Mouse (Mus musculus): ENCODE data around the gene Stpg4.

Gene Stpg4

GRCm38 (mm10) chr17:87377536-87377935, 50.0 kb downstream of the Stpg4 start:
- no peak for DNase-seq

DNA sequence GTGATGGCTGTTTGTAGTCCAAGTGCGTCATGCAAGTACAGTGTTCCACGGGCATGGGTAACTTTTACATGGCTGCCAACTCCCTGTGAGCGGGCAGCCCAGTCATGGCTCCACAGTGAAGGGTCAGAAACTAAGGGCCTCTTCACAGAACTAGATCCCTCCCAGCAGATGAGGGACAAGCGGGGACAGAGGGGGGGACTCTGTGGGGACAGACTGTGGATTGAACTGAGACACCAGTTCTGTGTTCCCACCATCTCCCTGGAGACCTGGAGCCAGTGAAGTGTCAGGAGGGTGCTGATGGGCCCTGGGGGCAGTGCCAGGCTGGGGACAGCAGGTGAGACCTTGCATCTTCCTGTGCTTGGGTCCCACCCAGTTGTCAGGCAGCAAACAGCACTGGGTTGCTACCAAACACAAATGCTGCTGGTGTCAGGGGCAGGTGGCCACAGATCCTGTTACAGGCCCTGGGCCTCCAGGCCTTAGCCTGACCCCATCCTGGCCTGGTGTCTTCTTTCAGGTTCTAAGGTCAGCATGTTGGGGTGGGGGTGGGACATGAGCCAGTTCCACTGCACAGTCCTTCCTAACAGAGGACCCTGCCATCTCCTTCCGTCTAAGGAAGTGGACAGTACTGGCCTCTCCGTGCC, 50.6 kb downstream of the Stpg4 start:
- DNase-seq, result no peak

- no peak for DNase-seq
Observed at GRCm38 (mm10) chr17:87375941-87376511, 51.5 kb downstream of the Stpg4 start.

GRCm38 (mm10) chr17:87373327-87373726, 54.2 kb downstream of the Stpg4 start:
- no peak for DNase-seq

DNA sequence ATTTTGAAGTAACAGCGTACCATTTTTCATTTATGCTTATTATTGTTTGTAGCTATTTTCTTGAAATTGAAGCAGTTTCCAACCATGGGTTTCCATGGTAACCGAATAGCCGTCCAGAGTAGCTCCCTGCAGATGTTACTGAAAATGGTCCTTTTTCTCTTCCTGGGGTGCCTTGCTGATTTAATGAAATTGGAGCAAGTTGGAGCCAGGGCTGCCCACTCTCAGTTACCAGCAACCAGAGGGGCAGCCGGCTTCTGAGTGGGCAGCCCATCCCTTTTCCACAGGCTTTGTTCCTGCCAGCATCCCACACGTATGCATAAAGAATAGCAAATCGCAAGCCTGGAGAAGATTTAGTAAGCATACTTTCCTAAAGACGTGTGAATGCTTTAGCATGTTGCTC, 55.4 kb downstream of the Stpg4 start:
- no peak for DNase-seq

DNA sequence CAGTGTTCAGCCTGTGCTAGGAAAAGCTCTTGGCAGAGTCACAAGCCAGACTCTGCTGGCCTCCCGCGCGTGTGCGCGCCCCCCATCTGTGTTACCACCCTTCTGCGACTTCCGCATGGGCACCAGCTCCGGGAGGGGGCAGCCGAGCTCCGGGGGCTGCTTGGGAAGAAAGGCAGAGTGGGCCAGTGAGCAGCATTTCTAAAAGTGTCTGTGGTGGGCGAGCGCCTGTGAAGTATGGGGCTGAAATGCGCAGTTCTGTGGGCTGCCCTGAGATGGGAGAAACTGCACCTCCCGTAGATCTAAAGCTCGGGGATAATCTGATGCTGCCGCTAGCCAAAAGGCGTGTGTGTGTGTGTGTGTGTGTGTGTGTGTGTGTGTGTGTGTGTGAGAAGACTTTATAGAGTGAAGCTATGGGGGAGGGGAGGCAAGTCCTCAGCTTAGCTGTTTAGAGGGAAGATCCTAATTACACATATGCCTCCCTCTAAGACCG, 58.2 kb downstream of the Stpg4 start:
- no peak for DNase-seq

DNA sequence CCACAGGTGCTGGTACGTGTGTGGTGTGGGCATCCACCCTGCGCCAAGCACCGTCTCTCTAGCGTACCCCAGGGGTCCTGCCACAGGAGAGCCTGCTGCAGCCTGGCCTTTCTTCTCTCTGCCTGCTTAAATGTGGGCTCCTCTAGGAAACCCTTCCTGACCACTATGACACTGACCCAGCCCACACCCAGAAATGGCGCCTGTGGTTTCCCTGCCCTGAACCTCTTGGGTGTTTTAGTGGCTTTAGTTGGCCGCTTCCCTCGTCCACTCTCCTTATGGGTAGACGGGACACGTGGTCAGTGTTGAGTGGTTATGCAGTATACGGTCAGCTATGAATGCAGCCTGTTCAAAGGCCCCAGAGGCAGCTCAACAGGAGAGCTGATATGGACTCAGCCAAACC, 59.1 kb downstream of the Stpg4 start:
- no peak for DNase-seq

DNA sequence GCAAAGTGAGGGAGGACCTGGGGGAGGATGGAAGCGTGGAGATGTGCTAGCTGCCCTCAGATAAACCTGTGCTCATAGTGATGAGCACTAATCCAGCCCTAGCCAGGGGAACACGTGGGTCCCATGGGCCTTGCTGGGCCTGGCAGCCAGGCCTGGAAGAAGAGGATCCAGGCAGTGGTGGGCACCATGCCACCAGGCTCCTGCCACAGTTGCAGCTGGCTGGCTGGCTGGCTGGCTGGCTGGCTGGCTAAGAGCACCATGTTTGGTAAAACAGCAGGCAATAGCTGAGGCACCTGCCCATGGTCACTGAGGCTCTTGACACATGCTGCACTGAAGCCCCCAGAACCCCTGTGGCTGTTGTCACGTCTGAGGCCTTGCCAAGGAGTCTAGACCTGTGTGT, 59.9 kb downstream of the Stpg4 start:
- no peak for DNase-seq

- DNase-seq, result no peak
Observed at GRCm38 (mm10) chr17:87367228-87367627, 60.3 kb downstream of the Stpg4 start.

- DNase-seq, result no peak
Observed at GRCm38 (mm10) chr17:87366520-87366919, 61.0 kb downstream of the Stpg4 start.

GRCm38 (mm10) chr17:87365268-87365667, 62.3 kb downstream of the Stpg4 start:
- DNase-seq, result no peak

DNA sequence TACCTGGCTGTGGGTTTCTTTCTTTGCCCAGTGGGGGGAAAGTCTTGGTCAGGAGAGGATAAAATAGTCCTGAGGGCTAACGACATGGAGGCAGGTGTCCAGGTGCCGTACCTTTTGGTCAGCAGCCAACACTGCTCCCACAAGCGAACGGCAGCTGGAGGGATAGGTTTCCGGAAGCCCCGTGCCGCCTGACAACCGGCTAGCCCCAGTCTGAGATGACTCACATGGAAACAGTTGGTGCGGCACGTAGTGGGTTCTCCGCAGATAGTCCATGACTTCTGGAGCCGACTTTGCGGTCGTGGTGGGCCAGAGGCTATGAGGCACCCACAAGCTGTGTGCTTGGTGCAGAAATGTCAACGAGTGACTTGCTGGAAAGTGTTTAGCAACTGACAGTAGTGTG, 63.4 kb downstream of the Stpg4 start:
- DNase-seq, result no peak

- DNase-seq, result peak; percentile 56
Observed at GRCm38 (mm10) chr17:87361132-87361531, 66.4 kb downstream of the Stpg4 start.

DNA sequence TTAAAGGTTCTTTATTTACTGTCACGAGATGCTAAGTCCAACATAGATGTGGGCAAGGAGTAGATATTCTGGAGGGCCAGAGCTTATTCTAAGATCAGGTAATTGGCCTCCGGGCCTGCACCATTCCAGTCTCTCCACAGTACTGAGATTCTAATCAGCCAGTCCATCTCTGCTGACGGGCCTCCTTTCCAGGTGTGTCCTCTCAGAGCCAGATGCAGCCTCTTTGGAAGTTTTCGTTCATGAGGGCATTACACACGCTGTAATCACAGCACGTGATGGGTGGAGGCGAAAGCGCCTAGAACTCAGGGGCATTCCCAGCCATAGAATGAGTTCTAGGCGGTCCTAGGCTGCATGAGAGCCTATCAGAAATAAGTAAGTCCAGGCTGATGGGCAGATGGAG, 70.0 kb downstream of the Stpg4 start:
- no peak for DNase-seq

DNA sequence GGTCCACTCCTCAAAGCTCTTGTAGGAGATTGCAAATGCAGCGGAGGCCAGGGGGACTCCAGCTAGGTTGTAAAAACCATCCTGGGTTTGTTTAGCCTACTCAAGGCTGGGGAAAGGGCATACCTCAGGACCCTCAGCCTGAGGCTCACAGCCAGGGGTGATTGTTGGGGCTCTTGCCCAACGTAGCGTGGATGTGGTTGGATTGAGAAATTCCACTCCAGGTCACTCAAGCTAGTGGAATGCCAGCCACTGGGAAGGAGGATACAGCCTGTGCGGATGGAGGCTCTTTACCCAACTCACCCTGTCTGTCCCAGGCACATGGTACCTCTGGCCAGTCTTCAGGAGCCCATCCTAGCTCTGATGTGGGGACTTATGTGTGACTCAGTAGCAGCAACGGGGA, 71.3 kb downstream of the Stpg4 start:
- no peak for DNase-seq

DNA sequence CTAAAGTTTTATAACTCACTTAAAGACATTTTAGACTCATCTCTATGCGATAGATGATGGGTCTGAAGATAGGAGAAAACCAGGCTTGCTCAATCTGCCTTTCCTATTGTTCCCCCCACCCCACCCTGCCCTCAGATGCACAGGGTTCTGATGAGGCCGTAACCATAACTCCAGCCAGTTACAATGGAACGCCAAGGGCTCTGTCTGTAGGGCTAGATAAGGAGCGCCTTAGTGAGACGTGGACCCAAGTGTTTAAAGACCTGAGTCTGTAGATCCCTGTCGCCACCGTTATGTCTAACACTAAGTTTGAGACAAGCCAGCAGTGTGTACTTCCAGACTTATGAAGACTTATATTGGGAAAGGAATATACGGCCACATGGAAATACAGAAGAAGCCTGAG, 72.1 kb downstream of the Stpg4 start:
- DNase-seq, result no peak

DNA sequence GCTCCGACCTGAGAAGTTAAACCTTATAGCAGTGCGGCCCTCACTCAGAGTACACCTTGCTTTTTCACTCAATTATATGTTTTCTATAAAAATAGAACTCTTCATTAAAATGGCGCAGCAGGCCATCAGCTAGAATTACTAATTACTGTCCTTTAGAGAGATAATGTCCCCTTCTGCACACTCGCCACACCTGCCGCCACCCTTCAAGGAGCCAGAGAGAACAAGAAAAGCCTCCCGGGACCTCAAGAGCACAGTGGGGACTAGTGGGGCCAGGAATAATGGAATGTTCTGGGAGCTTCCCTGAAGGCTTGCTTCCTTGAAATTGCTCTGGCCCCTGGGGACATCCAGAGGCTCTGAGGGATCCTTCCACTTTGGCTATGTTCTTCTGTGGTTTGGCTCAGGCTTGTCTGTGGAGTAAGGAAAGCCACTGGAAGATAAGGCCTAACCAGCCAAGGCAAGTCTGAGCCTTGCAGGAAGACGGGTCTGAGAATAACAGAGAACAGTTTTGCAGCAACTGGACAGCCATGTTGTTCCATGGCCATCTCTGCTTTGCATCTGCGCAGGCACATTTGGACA, 73.7 kb downstream of the Stpg4 start:
- no peak for DNase-seq

GRCm38 (mm10) chr17:87352898-87353225, 74.7 kb downstream of the Stpg4 start:
- no peak for DNase-seq

GRCm38 (mm10) chr17:87352106-87352897, 75.2 kb downstream of the Stpg4 start:
- DNase-seq, result no peak

DNA sequence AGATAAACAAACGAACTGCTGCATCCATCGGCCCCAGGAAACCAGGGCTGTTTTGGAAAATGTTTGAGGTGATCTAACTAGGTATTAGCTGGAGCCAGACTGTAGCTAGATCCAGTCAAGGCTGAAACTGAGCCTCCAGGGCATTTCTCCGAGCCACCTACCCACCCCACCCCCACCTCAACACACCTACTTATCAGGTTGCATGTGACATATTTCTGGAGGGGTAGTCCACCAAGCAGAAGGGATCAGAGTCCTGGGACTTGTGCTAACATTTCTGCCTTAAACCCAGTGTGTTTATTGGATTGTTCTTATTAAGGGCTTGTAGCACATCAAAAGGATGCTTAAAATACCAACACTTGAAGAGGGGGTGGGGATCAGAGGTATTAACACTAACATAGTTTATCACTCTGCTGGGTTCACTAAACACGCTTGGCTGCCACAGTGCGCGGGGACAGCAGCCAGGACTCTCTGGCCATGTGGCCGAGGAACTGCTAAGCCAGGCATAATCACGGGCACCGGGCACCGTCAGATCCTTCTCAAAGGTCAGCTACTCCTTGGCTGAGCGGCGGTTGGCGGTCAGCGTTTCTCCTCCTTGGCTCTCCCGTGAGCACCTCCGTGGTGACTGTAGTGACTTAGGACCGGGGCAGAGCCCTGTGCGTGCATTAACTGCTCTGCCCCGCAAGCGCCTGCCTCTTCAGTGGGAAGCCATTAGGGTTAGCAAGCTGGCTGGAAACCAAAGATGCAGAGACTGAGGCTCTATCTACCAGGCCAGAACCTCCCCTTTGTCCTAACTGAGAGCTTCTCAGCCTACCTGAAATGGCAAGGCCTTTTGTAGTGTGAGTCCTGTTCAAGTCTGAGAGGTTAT, 76.1 kb downstream of the Stpg4 start:
- peak; percentile 75 for DNase-seq

- no peak for DNase-seq
Observed at GRCm38 (mm10) chr17:87350471-87351240, 76.9 kb downstream of the Stpg4 start.

DNA sequence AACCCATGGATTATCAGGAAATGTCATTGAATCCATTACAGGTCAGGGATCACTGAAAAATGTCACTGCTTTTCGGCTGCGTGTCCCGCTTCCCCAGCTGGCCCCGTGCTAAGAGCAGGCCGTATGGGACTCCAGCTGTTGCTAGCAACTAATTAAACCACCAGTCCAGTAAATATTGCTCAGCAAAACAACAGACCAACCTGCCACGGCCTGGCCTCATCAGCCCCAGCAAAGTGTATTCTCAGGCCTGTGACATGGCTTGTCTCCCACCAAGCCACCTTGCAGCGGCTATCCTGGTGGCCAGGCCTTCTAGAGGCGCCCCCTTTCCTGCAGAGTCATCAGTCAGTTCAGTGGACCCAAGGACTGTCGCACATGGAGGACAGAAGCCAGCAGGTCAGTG, 78.0 kb downstream of the Stpg4 start:
- DNase-seq, result no peak
